Mouse (Mus musculus) lung, embryonic 14.5 days (tissue): ENCODE results near the gene Ank3. TPM values are rescaled to one million over a fixed set of nuclear protein-coding genes. Genes with fewer than 3 reads are reported as not detected.
A peak's percentile ranks its signal among the peaks of the same experiment; 100 is the strongest.

ENCODE experiments used
- ATAC-seq: fragments of 200-750 bp; cut with Nextera tagmentation; 2 replicates; pipeline ENCODE4 v1.8.0; 2017; ENCODE audit warnings: mild to moderate bottlenecking, moderate TSS enrichment, moderate library complexity; ENCODE audit not compliant: insufficient read depth
- DNase-seq: peaks from one replicate; pipeline ENCODE4 v3.0.0-alpha.2; 2015
- H3K27ac ChIP-seq: fragments of 300-500 bp; sonication (generic); 2 replicates; pipeline ENCODE4 v1.5.1; 2014; ENCODE audit warnings: low read depth, mild to moderate bottlenecking, moderate library complexity
- H3K27me3 ChIP-seq: fragments of 300-500 bp; sonication (generic); 2 replicates; pipeline ENCODE4 v1.6.1; 2014; ENCODE audit warnings: low read length, control low read depth; ENCODE audit not compliant: insufficient read depth
- H3K36me3 ChIP-seq: fragments of 300-500 bp; sonication (generic); 2 replicates; pipeline ENCODE4 v1.6.1; 2014; ENCODE audit warnings: control low read depth; ENCODE audit not compliant: insufficient read depth
- H3K4me1 ChIP-seq: fragments of 300-500 bp; sonication (generic); 2 replicates; pipeline ENCODE4 v1.6.1; 2014; ENCODE audit warnings: antibody characterized with exemption, control low read depth; ENCODE audit not compliant: insufficient read depth
- H3K4me2 ChIP-seq: fragments of 300-500 bp; sonication (generic); 2 replicates; pipeline ENCODE4 v1.6.1; 2014; ENCODE audit warnings: mild to moderate bottlenecking
- H3K4me3 ChIP-seq: fragments of 300-500 bp; sonication (generic); 2 replicates; pipeline ENCODE4 v1.5.1; 2014; ENCODE audit warnings: low read depth, low read length
- H3K9ac ChIP-seq: fragments of 300-500 bp; sonication (generic); 2 replicates; pipeline ENCODE4 v1.6.1; 2014
- H3K9me3 ChIP-seq: fragments of 300-500 bp; sonication (generic); 2 replicates; pipeline ENCODE4 v1.6.1; 2016; ENCODE audit warnings: low read depth, low read length, control low read depth
- CTCF ChIP-seq: IDR thresholded peaks from 2 replicates; pipeline ENCODE4 v1.5.1; 2016; ENCODE audit warnings: antibody characterized with exemption, low read depth
- WGBS: fragments of 180-500 bp; shearing (Covaris S2); extraction: QIAGEN DNeasy Blood & Tissue Kit; methylation state at CpG from one replicate; pipeline ENCODE4 v1.1.7; 2014; 5-methylcytosine and 5-hydroxymethylcytosine counted together
- polyA plus RNA-seq: library from polyadenylated mRNA; unstranded; fragments of >200 nt; fragmentation: Nextera tagmentation; extraction: Ambion mirVana; gene quantifications from 2 replicates; pipeline ENCODE4 v1.2.1, GENCODE M21; 2014

The Ank3 gene
- polyA plus RNA-seq, 1 experiment from 2014 or later: 16.2 TPM

- H3K4me1 ChIP-seq: peaks cover 12% of the 10 kb centered on the region
- no peaks in the 10 kb centered on the region for H3K27me3 ChIP-seq
- no peaks in the 10 kb centered on the region for H3K36me3 ChIP-seq
- peak overlapping the region; percentile 35 for H3K4me2 ChIP-seq
- DNase-seq: peak; percentile 93
- no peak overlapping the region for H3K4me3 ChIP-seq
- 41% methylated on average over 15 of the region's 15 CpGs for WGBS
- no peaks in the 10 kb centered on the region for H3K9me3 ChIP-seq
- H3K9ac ChIP-seq: no peak overlapping the region
- ATAC-seq: peak; percentile 89; the same call in 1 of the 2 replicates
- TF ChIP-seq CTCF: no peak
- 0 out of 2 replicates have a peak overlapping the region, but pooled peaks have one; percentile 12 for H3K27ac ChIP-seq
Observed at GRCm38 (mm10) chr10:69594186-69595131, 195.9 kb downstream of the Ank3 start.

DNA sequence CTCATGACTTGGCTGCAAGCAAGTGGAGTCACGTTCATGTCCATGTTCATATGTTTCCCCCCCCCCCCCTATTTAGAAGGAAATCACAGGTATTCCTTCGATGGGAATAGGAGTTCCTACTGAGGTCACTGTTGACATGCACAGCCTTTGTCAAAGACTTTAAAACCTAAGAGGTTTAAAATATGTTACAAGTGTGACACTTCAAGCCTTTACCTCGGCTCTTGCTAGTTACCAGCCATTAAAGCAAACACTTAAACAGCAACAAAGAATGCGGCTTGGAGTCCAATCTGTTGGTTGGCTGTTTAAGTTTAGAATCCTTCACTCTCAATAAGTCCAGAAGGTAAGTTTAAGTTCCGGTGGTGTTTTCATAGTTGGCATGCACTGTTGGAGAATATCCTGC lies 196.9 kb downstream of the Ank3 start:
- no peak for DNase-seq
- no peak overlapping the region for H3K4me3 ChIP-seq
- H3K27me3 ChIP-seq: no peaks in the 10 kb centered on the region
- no peak overlapping the region for H3K4me2 ChIP-seq
- WGBS: 66% methylated on average over 5 of the region's 5 CpGs
- H3K9ac ChIP-seq: no peak overlapping the region
- H3K4me1 ChIP-seq: peaks cover 12% of the 10 kb centered on the region
- ATAC-seq: no peak
- TF ChIP-seq CTCF: no peak
- no peaks in the 10 kb centered on the region for H3K9me3 ChIP-seq
- no peaks in the 10 kb centered on the region for H3K36me3 ChIP-seq
- 0 out of 2 replicates have a peak overlapping the region, but pooled peaks have one; percentile 12 for H3K27ac ChIP-seq

DNA sequence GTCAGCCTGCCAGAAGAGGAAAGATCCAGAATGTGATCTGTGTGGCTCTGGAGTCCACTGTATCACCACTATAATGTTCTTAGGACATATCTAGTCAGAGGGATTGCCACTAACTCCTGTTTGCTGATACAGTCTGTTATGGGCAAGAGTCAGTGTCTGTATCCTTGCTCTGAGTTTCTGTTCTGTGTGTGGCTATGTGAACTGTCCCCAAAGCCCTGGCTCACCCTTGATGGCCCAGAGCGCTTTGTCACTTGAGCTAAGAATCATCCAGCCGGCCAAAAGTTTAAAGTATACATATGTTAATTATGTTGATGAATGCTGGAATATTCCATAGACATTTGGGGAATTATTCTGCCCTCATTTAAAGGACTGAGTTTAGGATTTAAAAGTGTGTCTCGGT lies 202.9 kb downstream of the Ank3 start:
- H3K27ac ChIP-seq: no peak overlapping the region
- no peaks in the 10 kb centered on the region for H3K27me3 ChIP-seq
- TF ChIP-seq CTCF: no peak
- WGBS: 82% methylated on average over 3 of the region's 3 CpGs
- no peak overlapping the region for H3K9ac ChIP-seq
- no peaks in the 10 kb centered on the region for H3K9me3 ChIP-seq
- H3K4me2 ChIP-seq: no peak overlapping the region
- no peaks in the 10 kb centered on the region for H3K4me1 ChIP-seq
- DNase-seq (no peak), ATAC-seq (no peak)
- H3K36me3 ChIP-seq: no peaks in the 10 kb centered on the region
- no peak overlapping the region for H3K4me3 ChIP-seq

DNA sequence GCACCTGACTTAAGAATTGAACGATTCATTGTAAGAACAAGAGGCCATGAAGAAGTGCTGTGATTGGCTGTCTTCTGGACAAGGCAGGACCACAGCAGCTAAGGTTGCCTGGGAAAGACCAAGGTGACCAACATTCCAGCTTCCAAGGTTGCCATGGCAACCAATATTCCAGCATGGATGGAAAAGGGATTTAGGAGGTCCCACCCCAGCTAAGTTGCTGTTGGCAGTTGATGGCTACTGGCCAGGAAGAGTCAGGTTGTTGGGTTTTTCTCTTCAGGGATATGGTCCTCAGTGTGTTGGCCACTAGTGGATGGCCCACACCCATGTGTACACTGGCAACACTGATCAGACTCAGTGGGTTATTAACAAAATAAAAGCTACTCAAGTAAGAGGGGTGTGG lies 204.1 kb downstream of the Ank3 start:
- no peak for TF ChIP-seq CTCF
- Histone ChIP-seq H3K9ac (no peak overlapping the region), H3K4me3 (no peak overlapping the region), H3K27ac (no peak overlapping the region), H3K36me3 (no peaks in the 10 kb centered on the region), H3K9me3 (no peaks in the 10 kb centered on the region), H3K4me2 (no peak overlapping the region), H3K4me1 (no peaks in the 10 kb centered on the region), H3K27me3 (no peaks in the 10 kb centered on the region)
- DNase-seq (no peak), ATAC-seq (no peak)
- 79% methylated on average over 1 of the region's 1 CpGs for WGBS

DNA sequence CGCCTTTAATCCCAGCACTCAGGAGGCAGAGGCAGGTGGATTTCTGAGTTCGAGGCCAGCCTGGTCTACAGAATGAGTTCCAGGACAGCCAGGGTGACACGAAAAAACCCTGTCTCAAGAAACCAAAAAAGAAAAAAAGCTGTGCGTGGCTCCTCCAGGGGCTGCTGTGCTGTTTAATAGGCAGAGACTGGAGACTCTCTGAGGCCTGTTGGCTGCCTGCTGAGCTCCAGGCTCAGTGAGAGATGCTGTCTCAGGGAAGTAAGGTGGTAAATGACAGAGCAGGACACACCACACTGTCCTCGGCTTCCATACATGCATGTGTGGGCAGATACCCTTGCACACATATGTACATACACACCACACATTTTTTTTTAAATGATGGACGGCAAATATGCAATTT lies 206.0 kb downstream of the Ank3 start:
- Histone ChIP-seq H3K4me2 (no peak overlapping the region), H3K27ac (no peak overlapping the region), H3K36me3 (no peaks in the 10 kb centered on the region), H3K9me3 (no peaks in the 10 kb centered on the region), H3K27me3 (no peaks in the 10 kb centered on the region), H3K9ac (no peak overlapping the region), H3K4me1 (no peaks in the 10 kb centered on the region), H3K4me3 (no peak overlapping the region)
- ATAC-seq (no peak), DNase-seq (no peak)
- no peak for TF ChIP-seq CTCF
- 79% methylated on average over 6 of the region's 6 CpGs for WGBS

DNA sequence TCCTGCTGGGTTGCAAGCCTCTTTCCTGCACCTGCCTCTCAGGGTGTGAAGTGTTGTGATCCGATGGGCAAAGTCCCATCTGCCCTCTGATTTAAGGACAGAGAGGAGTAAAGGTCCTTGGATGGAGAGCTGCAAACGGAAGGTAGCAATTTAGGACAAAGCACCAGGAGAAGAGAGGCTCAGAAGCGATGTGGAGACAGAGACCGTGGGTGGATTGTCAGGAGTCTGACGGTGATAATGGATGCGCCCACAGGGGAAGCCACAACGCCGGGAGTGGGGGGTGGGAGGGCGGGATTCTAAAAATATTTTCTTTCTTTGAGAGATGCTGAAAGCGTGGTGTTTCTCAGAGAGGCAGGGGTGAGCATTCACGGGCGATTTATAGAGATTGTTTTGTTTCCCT lies 206.6 kb downstream of the Ank3 start:
- no peak for TF ChIP-seq CTCF
- H3K9ac ChIP-seq: no peak overlapping the region
- no peaks in the 10 kb centered on the region for H3K27me3 ChIP-seq
- no peak overlapping the region for H3K4me3 ChIP-seq
- H3K4me2 ChIP-seq: no peak overlapping the region
- WGBS: 37% methylated on average over 12 of the region's 12 CpGs
- no peaks in the 10 kb centered on the region for H3K4me1 ChIP-seq
- no peaks in the 10 kb centered on the region for H3K9me3 ChIP-seq
- ATAC-seq: no peak
- DNase-seq: no peak
- H3K27ac ChIP-seq: no peak overlapping the region
- no peaks in the 10 kb centered on the region for H3K36me3 ChIP-seq

DNA sequence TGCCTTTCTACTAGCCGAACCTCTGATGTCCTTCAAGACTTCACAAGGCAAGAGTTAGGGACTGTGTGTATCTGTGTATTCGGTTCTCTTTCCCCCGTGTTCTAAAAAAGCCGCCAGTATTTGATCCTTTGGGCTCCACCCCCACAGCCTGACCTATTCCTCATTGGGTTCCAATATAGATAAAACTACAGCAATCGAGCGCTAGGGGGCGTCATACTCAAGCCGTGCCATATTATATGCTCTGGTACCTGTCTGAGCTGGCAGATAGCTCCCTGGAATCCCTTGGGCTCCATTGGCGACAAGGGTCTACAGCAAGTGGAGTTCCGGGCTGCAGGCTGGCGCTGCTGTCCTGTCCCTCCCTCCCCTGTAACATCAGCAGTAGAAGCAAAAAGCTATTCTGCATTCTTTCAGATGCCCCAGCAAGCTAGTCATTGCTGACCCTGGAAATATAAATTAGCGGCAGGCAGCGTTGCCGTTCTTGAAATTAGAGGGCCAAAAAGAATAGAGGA lies 209.1 kb downstream of the Ank3 start:
- no peak overlapping the region for H3K4me3 ChIP-seq
- no peak for ATAC-seq
- H3K4me2 ChIP-seq: no peak overlapping the region
- H3K9ac ChIP-seq: no peak overlapping the region
- no peaks in the 10 kb centered on the region for H3K9me3 ChIP-seq
- WGBS: 69% methylated on average over 14 of the region's 14 CpGs
- TF ChIP-seq CTCF: peak; percentile 19; the same call in 1 of the 2 replicates
- peaks cover 4% of the 10 kb centered on the region; the same call in 1 of the 2 replicates for H3K4me1 ChIP-seq
- H3K36me3 ChIP-seq: no peaks in the 10 kb centered on the region
- DNase-seq: no peak
- no peaks in the 10 kb centered on the region for H3K27me3 ChIP-seq
- H3K27ac ChIP-seq: no peak overlapping the region
